Mouse (Mus musculus) testis, adult 2 months (tissue): ENCODE data around the gene Olfr287.

Experiments used
- CTCF ChIP-seq: fragments of 200-500 bp; IDR thresholded peaks from 2 replicates; pipeline ENCODE4 v1.5.1; 2012; ENCODE audit warnings: low read depth, mild to moderate bottlenecking, inconsistent platforms, low read length, moderate library complexity; ENCODE audit not compliant: control insufficient read depth, insufficient read depth, insufficient replicate concordance
- POLR2A ChIP-seq: fragments of 200-500 bp; IDR thresholded peaks from 2 replicates; pipeline ENCODE4 v1.6.1; 2012; ENCODE audit warnings: low read depth, mild to moderate bottlenecking, inconsistent platforms, low read length, moderate library complexity; ENCODE audit not compliant: control insufficient read depth

DNA sequence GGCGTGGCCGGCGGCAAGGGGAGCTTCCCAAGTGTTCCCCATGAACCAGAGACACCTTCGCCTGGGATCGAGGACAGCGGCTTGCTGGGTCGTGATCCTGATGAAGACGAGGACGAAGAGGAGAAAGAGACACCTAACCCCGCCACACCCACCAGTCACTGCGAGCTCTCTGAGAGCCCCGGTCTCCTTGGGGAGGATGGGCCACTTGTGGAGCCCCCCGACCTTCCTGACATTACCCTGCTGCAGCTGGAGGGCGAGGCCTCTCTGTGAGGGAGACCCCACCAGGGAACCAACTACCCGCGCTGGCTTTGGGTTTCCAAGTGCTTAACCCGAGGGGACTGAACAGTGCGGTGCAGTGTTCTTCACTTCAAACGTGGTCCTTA lies 52.2 kb downstream of the Olfr287 start:
- TF ChIP-seq POLR2A: no peak; the same call in 1 of the 2 replicates
- TF ChIP-seq CTCF: no peak
